Mouse (Mus musculus): ENCODE data around the gene Wwox. TPM values are rescaled to one million over a fixed set of nuclear protein-coding genes. Genes with fewer than 3 reads are reported as not detected.

The Wwox gene
- polyA plus RNA-seq, 1 experiment from 2014 or later, result 13.3 TPM

DNA sequence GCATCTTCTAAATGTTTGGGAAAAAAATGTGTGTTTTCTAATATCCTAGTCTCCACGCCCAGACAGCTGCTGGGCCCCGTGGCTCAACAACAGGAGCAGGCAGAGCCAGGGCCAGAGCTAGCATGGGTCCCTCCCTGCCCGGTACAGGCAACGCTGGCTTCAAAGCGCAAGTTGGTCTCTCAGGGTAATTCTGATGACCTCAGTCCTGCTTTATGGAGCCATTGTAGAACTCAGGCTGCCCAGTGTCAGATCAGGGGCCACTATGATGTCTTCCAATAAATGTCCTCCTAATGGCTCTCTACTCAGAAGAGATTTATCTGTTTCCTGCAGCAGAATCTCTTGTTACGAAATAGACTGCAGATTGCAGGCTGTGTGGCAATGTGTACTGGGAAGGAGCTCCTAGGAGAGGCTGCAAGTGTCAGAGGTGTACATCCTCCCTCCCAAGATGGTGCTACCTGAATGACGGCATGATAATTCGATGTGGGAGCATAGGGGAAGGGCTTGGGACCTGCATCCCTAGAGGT, 392.9 kb downstream of the Wwox start:
- ATAC-seq, result no peak
- H3K27ac ChIP-seq (ENCODE audit: low read length), result no peak overlapping the region
- no peak overlapping the region for H3K4me3 ChIP-seq (ENCODE audit: low read depth, low read length)
- 90% methylated on average over 8 of the region's 8 CpGs for WGBS
- no peaks in the 10 kb centered on the region for H3K27me3 ChIP-seq (ENCODE audit: control insufficient read depth, insufficient read depth, low read depth, low read length)
- H3K9me3 ChIP-seq (replicated peaks; ENCODE audit: control insufficient read depth, low read length, poor library complexity, severe bottlenecking), result no peaks in the 10 kb centered on the region
- no peak overlapping the region for H3K4me2 ChIP-seq (ENCODE audit: low read length)
- H3K4me1 ChIP-seq (ENCODE audit: control insufficient read depth, insufficient read depth, low read length), result no peaks in the 10 kb centered on the region
- no peaks in the 10 kb centered on the region for H3K36me3 ChIP-seq (ENCODE audit: control insufficient read depth, insufficient read depth, low read length)
- no peak overlapping the region for H3K9ac ChIP-seq (ENCODE audit: low read depth, low read length)

DNA sequence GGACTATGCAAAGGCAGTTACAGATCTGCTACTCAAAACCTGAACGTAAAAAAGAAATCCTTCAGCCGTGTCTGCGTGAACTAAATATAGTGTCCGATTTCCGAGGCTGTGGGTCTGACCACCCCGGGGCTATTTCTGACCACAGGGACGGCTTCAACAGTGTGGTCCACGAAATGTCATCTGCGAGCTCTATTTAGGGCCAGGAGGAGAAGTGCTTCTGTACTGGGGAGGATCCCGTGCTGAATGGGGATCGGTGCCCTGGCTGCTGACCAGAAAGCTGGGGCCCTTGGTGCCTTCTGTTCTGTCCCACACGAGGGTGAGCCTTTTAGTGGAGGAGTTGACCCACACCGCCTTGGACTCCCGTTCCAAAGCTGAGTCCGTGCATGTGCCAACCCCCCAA, 395.3 kb downstream of the Wwox start:
- WGBS, result 85% methylated on average over 15 of the region's 15 CpGs
- Histone ChIP-seq H3K27ac (ENCODE audit: low read length) (no peak overlapping the region), H3K4me2 (ENCODE audit: low read length) (no peak overlapping the region), H3K4me3 (ENCODE audit: low read depth, low read length) (no peak overlapping the region), H3K9ac (ENCODE audit: low read depth, low read length) (no peak overlapping the region), H3K9me3 (replicated peaks; ENCODE audit: control insufficient read depth, low read length, poor library complexity, severe bottlenecking) (no peaks in the 10 kb centered on the region), H3K4me1 (ENCODE audit: control insufficient read depth, insufficient read depth, low read length) (no peaks in the 10 kb centered on the region), H3K36me3 (ENCODE audit: control insufficient read depth, insufficient read depth, low read length) (no peaks in the 10 kb centered on the region), H3K27me3 (ENCODE audit: control insufficient read depth, insufficient read depth, low read depth, low read length) (no peaks in the 10 kb centered on the region)
- ATAC-seq, result no peak

DNA sequence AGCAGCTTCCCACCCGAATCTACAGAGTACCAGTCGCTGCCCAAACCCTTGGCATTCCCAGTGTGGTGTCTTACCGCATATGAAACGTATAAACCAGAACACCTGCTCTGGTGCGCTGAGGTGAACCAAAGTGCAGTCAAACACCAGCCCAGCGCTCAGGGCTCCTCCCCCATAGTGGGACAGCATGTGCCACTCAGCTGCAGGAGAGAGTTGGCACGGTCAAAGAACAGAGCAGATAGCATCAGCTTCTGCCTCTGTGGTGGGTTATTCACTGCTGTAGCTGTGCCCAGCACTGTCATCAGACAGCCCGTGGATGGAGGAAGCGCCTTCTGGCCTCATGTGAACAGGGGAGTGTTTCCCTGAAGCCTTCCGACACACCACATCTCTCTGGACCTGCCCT, 400.5 kb downstream of the Wwox start:
- 91% methylated on average over 10 of the region's 10 CpGs for WGBS
- no peak for ATAC-seq
- no peak overlapping the region for H3K9ac ChIP-seq (ENCODE audit: low read depth, low read length)

DNA sequence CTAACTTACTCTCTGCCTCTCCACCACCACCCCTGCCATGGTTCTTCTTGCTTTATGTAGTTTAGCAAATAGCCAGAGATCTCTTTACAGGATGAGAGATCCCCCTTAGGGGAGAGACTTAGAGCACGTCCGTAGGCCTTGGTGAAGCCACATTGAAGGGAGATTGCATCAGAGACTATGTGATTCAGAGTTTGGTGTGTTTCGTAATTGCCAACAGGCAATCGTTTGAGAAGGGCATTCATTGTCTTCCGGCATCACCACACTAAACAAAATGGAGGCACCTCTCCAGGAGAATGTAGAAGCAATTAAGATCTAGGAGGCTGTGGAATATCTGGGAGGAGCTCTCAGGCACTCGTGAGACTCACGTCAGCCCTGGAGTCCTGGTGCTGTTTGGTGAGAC, 408.2 kb downstream of the Wwox start:
- Histone ChIP-seq H3K4me2 (ENCODE audit: low read length) (no peak overlapping the region), H3K9me3 (replicated peaks; ENCODE audit: control insufficient read depth, low read length, poor library complexity, severe bottlenecking) (no peaks in the 10 kb centered on the region), H3K27ac (ENCODE audit: low read length) (no peak overlapping the region), H3K4me1 (ENCODE audit: control insufficient read depth, insufficient read depth, low read length) (peaks cover 14% of the 10 kb centered on the region), H3K4me3 (ENCODE audit: low read depth, low read length) (no peak overlapping the region), H3K27me3 (ENCODE audit: control insufficient read depth, insufficient read depth, low read depth, low read length) (no peaks in the 10 kb centered on the region), H3K9ac (ENCODE audit: low read depth, low read length) (no peak overlapping the region), H3K36me3 (ENCODE audit: control insufficient read depth, insufficient read depth, low read length) (no peaks in the 10 kb centered on the region)
- 90% methylated on average over 7 of the region's 7 CpGs for WGBS
- ATAC-seq, result no peak

More for the DNA sequence above, 400.5 kb downstream of the Wwox start:
- H3K9me3 ChIP-seq (replicated peaks; ENCODE audit: control insufficient read depth, low read length, poor library complexity, severe bottlenecking), result no peaks in the 10 kb centered on the region
- no peak overlapping the region for H3K4me3 ChIP-seq (ENCODE audit: low read depth, low read length)
- no peak overlapping the region for H3K4me2 ChIP-seq (ENCODE audit: low read length)
- no peak overlapping the region for H3K27ac ChIP-seq (ENCODE audit: low read length)
- H3K4me1 ChIP-seq (ENCODE audit: control insufficient read depth, insufficient read depth, low read length), result no peaks in the 10 kb centered on the region; the same call in 1 of the 2 replicates
- no peaks in the 10 kb centered on the region for H3K27me3 ChIP-seq (ENCODE audit: control insufficient read depth, insufficient read depth, low read depth, low read length)
- H3K36me3 ChIP-seq (ENCODE audit: control insufficient read depth, insufficient read depth, low read length), result no peaks in the 10 kb centered on the region

DNA sequence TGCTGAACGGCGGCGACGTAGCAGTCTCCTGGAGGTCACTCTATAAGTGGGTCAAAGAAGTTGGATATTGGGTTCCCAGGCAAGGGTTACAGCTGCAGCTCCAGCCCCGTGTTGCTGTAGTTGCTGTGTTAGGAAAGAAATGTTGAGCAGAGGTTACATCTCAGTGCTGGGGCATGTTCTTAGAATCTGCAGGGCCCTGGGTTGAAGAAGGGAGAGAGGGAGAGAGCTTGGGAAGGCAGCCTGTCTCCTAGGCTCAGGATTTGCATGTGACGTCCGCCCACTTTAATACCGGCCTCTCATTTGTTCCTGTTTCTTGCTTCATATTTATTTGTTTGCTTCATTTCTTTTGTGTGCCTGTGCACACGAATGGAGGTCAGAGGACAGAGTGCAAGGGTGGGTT, 410.0 kb downstream of the Wwox start:
- H3K4me1 ChIP-seq (ENCODE audit: control insufficient read depth, insufficient read depth, low read length), result peaks cover 14% of the 10 kb centered on the region
- no peaks in the 10 kb centered on the region for H3K36me3 ChIP-seq (ENCODE audit: control insufficient read depth, insufficient read depth, low read length)
- no peak overlapping the region for H3K9ac ChIP-seq (ENCODE audit: low read depth, low read length)
- ATAC-seq, result no peak
- no peak overlapping the region for H3K4me2 ChIP-seq (ENCODE audit: low read length)
- no peak overlapping the region for H3K4me3 ChIP-seq (ENCODE audit: low read depth, low read length)
- no peak overlapping the region for H3K27ac ChIP-seq (ENCODE audit: low read length)
- H3K9me3 ChIP-seq (replicated peaks; ENCODE audit: control insufficient read depth, low read length, poor library complexity, severe bottlenecking), result no peaks in the 10 kb centered on the region
- 65% methylated on average over 9 of the region's 9 CpGs for WGBS
- no peaks in the 10 kb centered on the region for H3K27me3 ChIP-seq (ENCODE audit: control insufficient read depth, insufficient read depth, low read depth, low read length)

DNA sequence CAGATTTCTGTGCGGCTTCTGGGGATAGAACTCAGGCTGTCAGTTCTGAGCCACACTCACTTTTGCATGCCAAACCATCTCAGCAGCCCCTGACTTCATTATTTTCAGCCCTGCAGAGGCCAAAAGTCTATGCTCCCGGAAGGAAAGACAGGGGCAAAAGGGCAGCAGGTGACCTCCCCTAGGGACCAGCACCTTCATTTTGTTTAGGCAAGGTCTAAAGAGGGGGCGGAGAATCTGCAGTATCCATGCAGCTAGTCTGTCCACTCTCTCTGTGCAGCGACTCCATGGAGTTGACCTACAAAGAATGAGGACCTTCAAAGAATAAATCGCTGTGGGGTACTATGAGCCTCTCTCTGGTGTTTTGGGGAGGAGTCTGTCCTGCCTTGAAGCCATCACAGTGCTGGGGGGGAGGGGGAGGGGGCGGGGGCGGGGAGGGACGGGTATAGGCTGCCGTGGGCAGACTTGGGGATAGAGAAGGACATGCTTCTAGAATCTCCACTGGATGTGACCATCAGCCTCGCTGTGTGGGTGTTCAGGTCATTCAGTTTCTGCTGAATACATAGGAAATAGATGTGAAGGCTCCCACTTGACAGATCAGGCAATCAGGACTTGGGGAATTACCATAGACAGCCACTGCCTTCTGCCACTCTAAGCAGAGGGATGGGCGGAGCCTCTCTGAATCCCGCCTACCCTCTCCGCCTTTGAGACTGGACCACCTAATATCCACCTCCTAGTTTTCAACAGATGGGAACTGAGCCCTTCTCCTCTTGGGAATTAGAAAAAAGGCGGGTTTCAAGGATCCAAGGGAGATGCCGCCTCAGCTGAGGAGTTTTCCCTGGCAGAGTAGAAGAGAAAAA, 410.8 kb downstream of the Wwox start:
- WGBS, result 39% methylated on average over 15 of the region's 15 CpGs
- peak; percentile 54; the same call in 1 of the 2 replicates for ATAC-seq
- H3K4me1 ChIP-seq (ENCODE audit: control insufficient read depth, insufficient read depth, low read length), result peaks cover 14% of the 10 kb centered on the region

DNA sequence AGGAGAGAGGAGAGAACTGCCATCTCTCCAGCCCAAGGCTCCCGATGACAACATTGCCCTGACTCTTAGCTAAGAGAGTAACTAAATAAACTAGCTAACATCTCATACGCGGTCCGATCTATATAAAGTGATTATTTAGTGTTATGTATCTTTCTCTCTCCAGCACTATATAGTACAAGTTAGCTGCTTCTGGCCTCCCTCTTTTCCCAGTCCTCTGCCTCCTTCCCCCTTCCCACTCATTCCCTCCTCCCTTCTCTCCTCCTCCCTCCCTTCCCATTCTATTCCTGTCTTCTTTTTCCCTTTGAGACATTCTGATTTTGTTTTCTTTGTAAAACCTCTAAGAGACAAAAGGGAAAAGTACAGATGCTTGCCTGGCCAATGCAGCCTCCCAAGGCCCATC, 414.3 kb downstream of the Wwox start:
- H3K4me1 ChIP-seq (ENCODE audit: control insufficient read depth, insufficient read depth, low read length), result peaks cover 16% of the 10 kb centered on the region
- H3K9me3 ChIP-seq (replicated peaks; ENCODE audit: control insufficient read depth, low read length, poor library complexity, severe bottlenecking), result no peaks in the 10 kb centered on the region
- 89% methylated on average over 4 of the region's 4 CpGs for WGBS
- H3K4me2 ChIP-seq (ENCODE audit: low read length), result no peak overlapping the region
- no peaks in the 10 kb centered on the region for H3K27me3 ChIP-seq (ENCODE audit: control insufficient read depth, insufficient read depth, low read depth, low read length)
- no peak for ATAC-seq
- no peak overlapping the region for H3K9ac ChIP-seq (ENCODE audit: low read depth, low read length)
- H3K36me3 ChIP-seq (ENCODE audit: control insufficient read depth, insufficient read depth, low read length), result no peaks in the 10 kb centered on the region
- H3K27ac ChIP-seq (ENCODE audit: low read length), result no peak overlapping the region
- no peak overlapping the region for H3K4me3 ChIP-seq (ENCODE audit: low read depth, low read length)

More for the DNA sequence above, 410.8 kb downstream of the Wwox start:
- Histone ChIP-seq H3K4me3 (ENCODE audit: low read depth, low read length) (no peak overlapping the region), H3K36me3 (ENCODE audit: control insufficient read depth, insufficient read depth, low read length) (no peaks in the 10 kb centered on the region), H3K9ac (ENCODE audit: low read depth, low read length) (no peak overlapping the region), H3K27me3 (ENCODE audit: control insufficient read depth, insufficient read depth, low read depth, low read length) (no peaks in the 10 kb centered on the region), H3K27ac (ENCODE audit: low read length) (no peak overlapping the region), H3K9me3 (replicated peaks; ENCODE audit: control insufficient read depth, low read length, poor library complexity, severe bottlenecking) (no peaks in the 10 kb centered on the region), H3K4me2 (ENCODE audit: low read length) (no peak overlapping the region)

DNA sequence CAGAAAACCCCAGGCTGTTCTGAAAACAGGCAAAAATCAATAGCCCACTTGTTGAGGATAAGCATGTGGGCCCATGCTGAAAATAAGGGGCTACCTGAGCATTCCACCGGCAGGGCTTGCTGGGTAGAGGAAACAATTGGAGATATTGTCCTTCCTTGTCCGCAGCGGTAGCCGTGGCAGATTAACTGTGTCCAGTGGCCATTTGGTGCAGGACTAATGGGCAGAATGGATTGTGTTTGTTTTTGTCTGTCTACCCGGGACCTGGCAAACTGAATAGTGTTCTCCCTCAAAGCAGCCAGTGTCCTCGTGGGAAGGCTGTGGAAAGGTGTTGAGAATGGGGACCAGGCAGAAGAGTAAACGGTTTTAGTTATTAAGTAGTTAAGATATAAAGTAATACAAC, 416.4 kb downstream of the Wwox start:
- peaks cover 6% of the 10 kb centered on the region for H3K4me1 ChIP-seq (ENCODE audit: control insufficient read depth, insufficient read depth, low read length)
- H3K36me3 ChIP-seq (ENCODE audit: control insufficient read depth, insufficient read depth, low read length), result no peaks in the 10 kb centered on the region
- no peak overlapping the region for H3K9ac ChIP-seq (ENCODE audit: low read depth, low read length)
- no peak overlapping the region for H3K4me2 ChIP-seq (ENCODE audit: low read length)
- 11% methylated on average over 7 of the region's 7 CpGs for WGBS
- H3K27me3 ChIP-seq (ENCODE audit: control insufficient read depth, insufficient read depth, low read depth, low read length), result no peaks in the 10 kb centered on the region
- H3K4me3 ChIP-seq (ENCODE audit: low read depth, low read length), result no peak overlapping the region
- H3K27ac ChIP-seq (ENCODE audit: low read length), result no peak overlapping the region
- no peaks in the 10 kb centered on the region for H3K9me3 ChIP-seq (replicated peaks; ENCODE audit: control insufficient read depth, low read length, poor library complexity, severe bottlenecking)
- no peak for ATAC-seq

DNA sequence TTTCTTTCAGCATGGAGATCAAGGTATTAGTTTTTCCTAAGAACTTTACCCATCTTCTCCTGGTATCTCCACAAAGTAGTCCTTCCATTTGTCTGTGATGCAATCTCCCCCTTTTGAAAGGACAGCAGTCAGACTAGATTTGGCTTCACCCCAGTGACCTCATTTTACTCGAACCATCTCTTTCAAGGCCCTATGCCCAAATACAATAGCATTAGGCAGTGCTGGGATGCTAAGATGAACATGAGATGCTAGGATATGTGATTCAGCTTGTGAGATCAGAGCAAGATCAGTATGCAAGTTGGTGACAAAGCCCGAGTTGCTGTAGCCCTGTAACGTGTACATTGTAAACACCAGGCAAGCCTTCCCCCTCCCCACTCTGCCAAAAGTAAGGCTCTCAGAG, 426.5 kb downstream of the Wwox start:
- ATAC-seq, result no peak
- Histone ChIP-seq H3K36me3 (ENCODE audit: control insufficient read depth, insufficient read depth, low read length) (no peaks in the 10 kb centered on the region), H3K4me2 (ENCODE audit: low read length) (no peak overlapping the region), H3K9ac (ENCODE audit: low read depth, low read length) (no peak overlapping the region), H3K4me3 (ENCODE audit: low read depth, low read length) (no peak overlapping the region), H3K27ac (ENCODE audit: low read length) (no peak overlapping the region), H3K27me3 (ENCODE audit: control insufficient read depth, insufficient read depth, low read depth, low read length) (no peaks in the 10 kb centered on the region), H3K9me3 (replicated peaks; ENCODE audit: control insufficient read depth, low read length, poor library complexity, severe bottlenecking) (no peaks in the 10 kb centered on the region), H3K4me1 (ENCODE audit: control insufficient read depth, insufficient read depth, low read length) (no peaks in the 10 kb centered on the region)
- 30% methylated on average over 3 of the region's 3 CpGs for WGBS

All from midbrain, embryonic 16.5 days (tissue).